Mouse (Mus musculus) ES-Bruce4 (cell line): ENCODE measurements around the gene Spata25. TPM values are rescaled to one million over a fixed set of nuclear protein-coding genes. Genes with fewer than 3 reads are reported as not detected.
"Not testable (repeated sequence)": the region's sequence is repeated elsewhere in the genome, so short reads cannot be mapped to it uniquely, and the experiment has no call there.

Source experiments
- H3K27ac ChIP-seq: 2 replicates; pipeline ENCODE4 v1.5.1; 2012; ENCODE audit warnings: low read length, inconsistent platforms; ENCODE audit not compliant: insufficient read depth
- H3K27me3 ChIP-seq: 2 replicates; pipeline ENCODE4 v1.6.1; 2012; ENCODE audit warnings: mild to moderate bottlenecking, low read length, inconsistent platforms; ENCODE audit not compliant: control insufficient read depth, poor library complexity, insufficient read depth, severe bottlenecking
- H3K36me3 ChIP-seq: 2 replicates; pipeline ENCODE4 v1.6.1; 2012; ENCODE audit warnings: inconsistent platforms, mild to moderate bottlenecking, low read length, moderate library complexity; ENCODE audit not compliant: control insufficient read depth, poor library complexity, insufficient read depth, severe bottlenecking
- H3K4me1 ChIP-seq: one replicate; pipeline ENCODE4 v1.8.1; 2011; ENCODE audit warnings: low read length; ENCODE audit not compliant: control insufficient read depth, insufficient read depth
- H3K4me3 ChIP-seq: 2 replicates; pipeline ENCODE4 v1.5.1; 2011; ENCODE audit warnings: low read depth, mild to moderate bottlenecking, low read length
- H3K9ac ChIP-seq: 2 replicates; pipeline ENCODE4 v1.6.1; 2012; ENCODE audit warnings: low read depth, mild to moderate bottlenecking, inconsistent platforms; ENCODE audit not compliant: poor library complexity, severe bottlenecking
- H3K9me3 ChIP-seq: replicated peaks from 2 replicates; pipeline ENCODE4 v1.6.1; 2012; ENCODE audit warnings: mild to moderate bottlenecking, low read length, inconsistent platforms; ENCODE audit not compliant: control insufficient read depth, poor library complexity, insufficient read depth, severe bottlenecking
- CTCF ChIP-seq: IDR thresholded peaks from one replicate; pipeline ENCODE4 v1.8.1; 2011; ENCODE audit warnings: low read depth, low read length
- EP300 ChIP-seq: IDR thresholded peaks from 2 replicates; pipeline ENCODE4 v1.6.1; 2011; ENCODE audit warnings: low read depth, low read length; ENCODE audit not compliant: insufficient read depth
- POLR2A ChIP-seq: IDR thresholded peaks from one replicate; pipeline ENCODE4 v1.8.1; 2011; ENCODE audit warnings: low read length; ENCODE audit not compliant: insufficient read depth
- polyA plus RNA-seq: library from polyadenylated mRNA; stranded (reverse); fragments of >200 nt; gene quantifications from 2 replicates; pipeline ENCODE4 v1.2.4, GENCODE M21; 2011; ENCODE audit warnings: low read depth; ENCODE audit not compliant: missing spikeins, insufficient read depth, insufficient read length

Gene Spata25
- not detected in 2 replicates for polyA plus RNA-seq

- H3K9ac ChIP-seq = peak within 1 kb of the TSS; percentile 19; the same call in 1 of the 2 replicates
- TF ChIP-seq CTCF (no peak), POLR2A (no peak), EP300 (no peak)
- peak within 1 kb of the TSS; percentile 69 for H3K27ac ChIP-seq
- no peaks in the 10 kb centered on the region for H3K4me1 ChIP-seq
- no peaks in the 10 kb centered on the region for H3K9me3 ChIP-seq
- H3K4me3 ChIP-seq = 0 out of 2 replicates have a peak within 1 kb of the TSS, but pooled peaks have one; percentile 1
- no peaks in the 10 kb centered on the region for H3K27me3 ChIP-seq
- peaks cover 36% of the 10 kb centered on the region for H3K36me3 ChIP-seq
Observed at GRCm38 (mm10) chr2:164828437-164828836, at the start of gene Spata25. Gene Spata25 (minus strand): TSS chr2:164828537.

GRCm38 (mm10) chr2:164877376-164878215 is 49.3 kb upstream of the Spata25 start:
- Histone ChIP-seq H3K9ac (peak overlapping the region; percentile 96), H3K27ac (peak overlapping the region; percentile 63), H3K4me3 (peak overlapping the region; percentile 70)
- H3K36me3 ChIP-seq, H3K4me1 ChIP-seq, H3K27me3 ChIP-seq, H3K9me3 ChIP-seq: not testable (repeated sequence)

- H3K36me3 ChIP-seq, H3K27ac ChIP-seq, H3K4me1 ChIP-seq, H3K9me3 ChIP-seq, H3K27me3 ChIP-seq, H3K4me3 ChIP-seq, H3K9ac ChIP-seq: not testable (repeated sequence)
Observed at GRCm38 (mm10) chr2:164875648-164876047, 47.3 kb upstream of the Spata25 start.

GRCm38 (mm10) chr2:164874239-164874769 is 46.0 kb upstream of the Spata25 start:
- peak overlapping the region; percentile 91 for H3K27ac ChIP-seq
- TF ChIP-seq POLR2A = peak; percentile 43
- no peak for TF ChIP-seq CTCF
- TF ChIP-seq EP300 = peak; percentile 54; the same call in 1 of the 2 replicates
- no peaks in the 10 kb centered on the region for H3K36me3 ChIP-seq
- no peaks in the 10 kb centered on the region for H3K9me3 ChIP-seq
- H3K9ac ChIP-seq = peak overlapping the region; percentile 30
- peaks cover 7% of the 10 kb centered on the region for H3K4me1 ChIP-seq
- peak overlapping the region; percentile 43 for H3K4me3 ChIP-seq
- no peaks in the 10 kb centered on the region for H3K27me3 ChIP-seq

- Histone ChIP-seq H3K4me1 (peaks cover 7% of the 10 kb centered on the region), H3K27ac (peak overlapping the region; percentile 91), H3K9ac (peak overlapping the region; percentile 30), H3K4me3 (peak overlapping the region; percentile 43), H3K36me3 (no peaks in the 10 kb centered on the region), H3K9me3 (no peaks in the 10 kb centered on the region), H3K27me3 (no peaks in the 10 kb centered on the region)
- no peak for TF ChIP-seq POLR2A
- no peak for TF ChIP-seq EP300
- no peak for TF ChIP-seq CTCF
Observed at GRCm38 (mm10) chr2:164873621-164874020, 45.3 kb upstream of the Spata25 start.

GRCm38 (mm10) chr2:164871602-164872303 is 43.4 kb upstream of the Spata25 start:
- Histone ChIP-seq H3K27ac (no peak overlapping the region), H3K27me3 (no peaks in the 10 kb centered on the region), H3K4me3 (no peak overlapping the region), H3K9me3 (no peaks in the 10 kb centered on the region), H3K36me3 (no peaks in the 10 kb centered on the region), H3K9ac (no peak overlapping the region), H3K4me1 (peaks cover 5% of the 10 kb centered on the region)
- TF ChIP-seq CTCF = peak; percentile 38
- no peak for TF ChIP-seq EP300
